Mouse (Mus musculus): Measurements from ENCODE around the gene Hjurp. TPM values are rescaled to one million over a fixed set of nuclear protein-coding genes. Genes with fewer than 3 reads are reported as not detected.

Hjurp gene
- polyA plus RNA-seq, 1 experiment from 2014 or later, result 21.9 TPM

GRCm38 (mm10) chr1:88230981-88231802, 46.2 kb downstream of the Hjurp start:
- Histone ChIP-seq H3K9ac (replicated peaks; ENCODE audit: low read depth) (no peak overlapping the region), H3K4me3 (ENCODE audit: low read depth, low read length) (no peak overlapping the region), H3K36me3 (ENCODE audit: insufficient read depth, low read length) (no peaks in the 10 kb centered on the region), H3K4me1 (ENCODE audit: insufficient read depth, low read depth, low read length) (no peaks in the 10 kb centered on the region), H3K9me3 (ENCODE audit: low read length) (peaks cover 71% of the 10 kb centered on the region), H3K27ac (ENCODE audit: low read length) (no peak overlapping the region), H3K27me3 (replicated peaks; ENCODE audit: insufficient read depth, low read length) (no peaks in the 10 kb centered on the region), H3K4me2 (replicated peaks; ENCODE audit: low read depth, low read length) (no peak overlapping the region)
- ATAC-seq (no peak), DNase-seq (ENCODE audit: low spot score) (no peak)
- 72% methylated on average over 6 of the region's 6 CpGs for WGBS
- TF ChIP-seq CTCF (IDR thresholded peaks at IDR 0.05) (no peak), EP300 (IDR thresholded peaks at IDR 0.05) (no peak)

- H3K27ac ChIP-seq (ENCODE audit: low read length), result no peak overlapping the region
- no peak overlapping the region for H3K4me2 ChIP-seq (replicated peaks; ENCODE audit: low read depth, low read length)
- no peak overlapping the region for H3K9ac ChIP-seq (replicated peaks; ENCODE audit: low read depth)
- no peaks in the 10 kb centered on the region for H3K4me1 ChIP-seq (ENCODE audit: insufficient read depth, low read depth, low read length)
- no peaks in the 10 kb centered on the region for H3K27me3 ChIP-seq (replicated peaks; ENCODE audit: insufficient read depth, low read length)
- 69% methylated on average over 7 of the region's 7 CpGs for WGBS
- TF ChIP-seq CTCF (IDR thresholded peaks at IDR 0.05) (no peak), EP300 (IDR thresholded peaks at IDR 0.05) (no peak)
- no peak for DNase-seq (ENCODE audit: low spot score)
- no peaks in the 10 kb centered on the region for H3K36me3 ChIP-seq (ENCODE audit: insufficient read depth, low read length)
- peaks cover 74% of the 10 kb centered on the region for H3K9me3 ChIP-seq (ENCODE audit: low read length)
- no peak for ATAC-seq
- H3K4me3 ChIP-seq (ENCODE audit: low read depth, low read length), result no peak overlapping the region
These were observed 47.0 kb downstream of the Hjurp start for GRCm38 (mm10) chr1:88230421-88230820.

GRCm38 (mm10) chr1:88229986-88230385, 47.4 kb downstream of the Hjurp start:
- ATAC-seq, result no peak

GRCm38 (mm10) chr1:88229566-88229965, 47.9 kb downstream of the Hjurp start:
- WGBS, result 72% methylated on average over 3 of the region's 3 CpGs
- Histone ChIP-seq H3K4me1 (ENCODE audit: insufficient read depth, low read depth, low read length) (no peaks in the 10 kb centered on the region), H3K4me2 (replicated peaks; ENCODE audit: low read depth, low read length) (no peak overlapping the region), H3K27me3 (replicated peaks; ENCODE audit: insufficient read depth, low read length) (no peaks in the 10 kb centered on the region), H3K27ac (ENCODE audit: low read length) (no peak overlapping the region), H3K9ac (replicated peaks; ENCODE audit: low read depth) (no peak overlapping the region), H3K9me3 (ENCODE audit: low read length) (peaks cover 66% of the 10 kb centered on the region), H3K36me3 (ENCODE audit: insufficient read depth, low read length) (no peaks in the 10 kb centered on the region), H3K4me3 (ENCODE audit: low read depth, low read length) (no peak overlapping the region)
- ATAC-seq, result no peak
- DNase-seq (ENCODE audit: low spot score), result no peak
- no peak for TF ChIP-seq EP300 (IDR thresholded peaks at IDR 0.05)
- no peak for TF ChIP-seq CTCF (IDR thresholded peaks at IDR 0.05)

More at GRCm38 (mm10) chr1:88229986-88230385, 47.4 kb downstream of the Hjurp start:
- Histone ChIP-seq H3K4me3 (ENCODE audit: low read depth, low read length) (no peak overlapping the region), H3K36me3 (ENCODE audit: insufficient read depth, low read length) (no peaks in the 10 kb centered on the region), H3K9me3 (ENCODE audit: low read length) (peaks cover 70% of the 10 kb centered on the region), H3K9ac (replicated peaks; ENCODE audit: low read depth) (no peak overlapping the region), H3K4me1 (ENCODE audit: insufficient read depth, low read depth, low read length) (no peaks in the 10 kb centered on the region), H3K27me3 (replicated peaks; ENCODE audit: insufficient read depth, low read length) (no peaks in the 10 kb centered on the region), H3K27ac (ENCODE audit: low read length) (no peak overlapping the region), H3K4me2 (replicated peaks; ENCODE audit: low read depth, low read length) (no peak overlapping the region)
- DNase-seq (ENCODE audit: low spot score), result no peak
- no peak for TF ChIP-seq EP300 (IDR thresholded peaks at IDR 0.05)
- 80% methylated on average over 5 of the region's 5 CpGs for WGBS

GRCm38 (mm10) chr1:88228121-88228520, 49.3 kb downstream of the Hjurp start:
- no peaks in the 10 kb centered on the region for H3K27me3 ChIP-seq (replicated peaks; ENCODE audit: insufficient read depth, low read length)
- ATAC-seq (no peak), DNase-seq (ENCODE audit: low spot score) (no peak)
- 70% methylated on average over 7 of the region's 7 CpGs for WGBS
- H3K4me1 ChIP-seq (ENCODE audit: insufficient read depth, low read depth, low read length), result no peaks in the 10 kb centered on the region
- TF ChIP-seq EP300 (IDR thresholded peaks at IDR 0.05) (no peak), CTCF (IDR thresholded peaks at IDR 0.05) (no peak)
- H3K36me3 ChIP-seq (ENCODE audit: insufficient read depth, low read length), result no peaks in the 10 kb centered on the region
- H3K9me3 ChIP-seq (ENCODE audit: low read length), result peaks cover 60% of the 10 kb centered on the region
- no peak overlapping the region for H3K4me2 ChIP-seq (replicated peaks; ENCODE audit: low read depth, low read length)
- no peak overlapping the region for H3K4me3 ChIP-seq (ENCODE audit: low read depth, low read length)
- no peak overlapping the region for H3K27ac ChIP-seq (ENCODE audit: low read length)
- H3K9ac ChIP-seq (replicated peaks; ENCODE audit: low read depth), result no peak overlapping the region

- TF ChIP-seq CTCF (IDR thresholded peaks at IDR 0.05) (no peak), EP300 (IDR thresholded peaks at IDR 0.05) (no peak)
- ATAC-seq, result no peak
- no peak overlapping the region for H3K9ac ChIP-seq (replicated peaks; ENCODE audit: low read depth)
- WGBS, result 47% methylated on average over 2 of the region's 2 CpGs
- peaks cover 55% of the 10 kb centered on the region for H3K9me3 ChIP-seq (ENCODE audit: low read length)
- no peak overlapping the region for H3K27ac ChIP-seq (ENCODE audit: low read length)
- no peaks in the 10 kb centered on the region for H3K4me1 ChIP-seq (ENCODE audit: insufficient read depth, low read depth, low read length)
- H3K4me2 ChIP-seq (replicated peaks; ENCODE audit: low read depth, low read length), result no peak overlapping the region
- no peak for DNase-seq (ENCODE audit: low spot score)
- no peaks in the 10 kb centered on the region for H3K27me3 ChIP-seq (replicated peaks; ENCODE audit: insufficient read depth, low read length)
- H3K36me3 ChIP-seq (ENCODE audit: insufficient read depth, low read length), result no peaks in the 10 kb centered on the region
- H3K4me3 ChIP-seq (ENCODE audit: low read depth, low read length), result no peak overlapping the region
These were observed 50.0 kb downstream of the Hjurp start for GRCm38 (mm10) chr1:88227482-88227881.
